Mouse (Mus musculus) heart, adult 2 months (tissue): Measurements from ENCODE around the gene Tpcn1. TPM values are rescaled to one million over a fixed set of nuclear protein-coding genes. Genes with fewer than 3 reads are reported as not detected.

Experiments
- DNase-seq, 2 experiments: peaks; one replicate each; pipeline ENCODE4 v3.0.0; 2021
- H3K27ac ChIP-seq: fragments of 200-600 bp; 2 replicates; pipeline ENCODE4 v1.8.1; 2022
- H3K27me3 ChIP-seq: fragments of 200-500 bp; 2 replicates; pipeline ENCODE4 v1.6.1; 2012; ENCODE audit warnings: mild to moderate bottlenecking, low read length, inconsistent platforms, mixed read lengths; ENCODE audit not compliant: control insufficient read depth, insufficient read depth
- H3K36me3 ChIP-seq: fragments of 200-500 bp; 2 replicates; pipeline ENCODE4 v1.6.1; 2012; ENCODE audit warnings: low read length, inconsistent platforms; ENCODE audit not compliant: control insufficient read depth, insufficient read depth
- H3K4me1 ChIP-seq: fragments of 200-500 bp; 2 replicates; pipeline ENCODE4 v1.6.1; 2011; ENCODE audit warnings: low read length; ENCODE audit not compliant: control insufficient read depth, insufficient read depth
- H3K4me3 ChIP-seq: fragments of 200-600 bp; 2 replicates; pipeline ENCODE4 v1.8.1; 2022
- H3K79me2 ChIP-seq: fragments of 200-500 bp; replicated peaks from 2 replicates; pipeline ENCODE4 v1.6.1; 2012; ENCODE audit warnings: mild to moderate bottlenecking, inconsistent platforms, low read length, moderate library complexity, mixed read lengths; ENCODE audit not compliant: control insufficient read depth, insufficient read depth
- H3K9ac ChIP-seq: fragments of 200-500 bp; 2 replicates; pipeline ENCODE4 v1.6.1; 2012; ENCODE audit warnings: low read depth, mild to moderate bottlenecking, control low read depth, inconsistent platforms, low read length, mixed read lengths
- CTCF ChIP-seq: fragments of 200-600 bp; IDR thresholded peaks from 2 replicates; pipeline ENCODE4 v1.8.1; 2022; ENCODE audit warnings: antibody characterized with exemption, mild to moderate bottlenecking, moderate library complexity
- EP300 ChIP-seq: fragments of 200-500 bp; IDR thresholded peaks from 2 replicates; pipeline ENCODE4 v1.6.1; 2011; ENCODE audit warnings: low read depth, low read length, control low read depth; ENCODE audit not compliant: insufficient read depth
- POLR2A ChIP-seq: fragments of 200-500 bp; IDR thresholded peaks from 2 replicates; pipeline ENCODE4 v1.6.1; 2011; ENCODE audit warnings: mild to moderate bottlenecking, low read depth, low read length, control low read depth; ENCODE audit not compliant: insufficient read depth
- WGBS: fragments of 180-500 bp; shearing (Covaris S2); methylation state at CpG from one replicate; pipeline ENCODE4 v1.1.7; 2018; 5-methylcytosine and 5-hydroxymethylcytosine counted together
- intact Hi-C: fragments of 180-260 bp; cut with DNase I; formaldehyde crosslinking; loops from one replicate; pipeline ENCODE4 v1.15.1; 2025
- polyA plus RNA-seq: library from polyadenylated mRNA; depleted of rRNA; stranded (reverse); fragments of >200 nt; gene quantifications from 2 replicates; pipeline ENCODE4 v1.2.3, GENCODE M21; 2012
- total RNA-seq, 2 experiments: library from RNA; stranded (reverse); gene quantifications; 2 replicates each; pipeline ENCODE4 v1.2.3; 2021

Gene Tpcn1
- total and polyA plus RNA-seq, 3 experiments = 30.7 to 53.7 (median 35.1) TPM

- H3K27me3 ChIP-seq = no peaks in the 10 kb centered on the region
- WGBS = 75% methylated on average over 25 of the region's 25 CpGs
- H3K36me3 ChIP-seq = no peaks in the 10 kb centered on the region
- intact Hi-C loops = no loop called here
- H3K9ac ChIP-seq = no peak overlapping the region
- TF ChIP-seq POLR2A = no peak
- TF ChIP-seq EP300 = no peak
- TF ChIP-seq CTCF = no peak
- no peaks in the 10 kb centered on the region for H3K79me2 ChIP-seq
- H3K4me1 ChIP-seq = peaks cover 3% of the 10 kb centered on the region
- no peak for DNase-seq
- no peak overlapping the region for H3K4me3 ChIP-seq
- H3K27ac ChIP-seq = no peak overlapping the region
Observed at GRCm38 (mm10) chr5:120606590-120607200, 18.2 kb upstream of the Tpcn1 start.

- DNase-seq = peak; percentile 85 to 86
- WGBS = 1% methylated on average over 6 of the region's 8 CpGs
- Histone ChIP-seq H3K79me2 (no peaks in the 10 kb centered on the region), H3K27me3 (no peaks in the 10 kb centered on the region), H3K4me3 (no peak overlapping the region), H3K9ac (no peak overlapping the region), H3K4me1 (peaks cover 3% of the 10 kb centered on the region; the same call in 1 of the 2 replicates), H3K36me3 (no peaks in the 10 kb centered on the region), H3K27ac (no peak overlapping the region)
- no peak for TF ChIP-seq POLR2A
- TF ChIP-seq EP300 = 0 out of 2 replicates have a peak, but pooled peaks have one; percentile 67
- TF ChIP-seq CTCF = peak; percentile 91
- intact Hi-C loops = loop anchor here (1.0 to 2.0 kb wide), 2 partner anchors 15 to 100 kb away; no protein-coding TSS in a partner anchor
Observed at GRCm38 (mm10) chr5:120605688-120606087, 17.2 kb upstream of the Tpcn1 start.

- Histone ChIP-seq H3K9ac (0 out of 2 replicates have a peak overlapping the region, but pooled peaks have one; percentile 7), H3K79me2 (no peaks in the 10 kb centered on the region)
- TF ChIP-seq CTCF (no peak), EP300 (no peak), POLR2A (no peak)
Observed at GRCm38 (mm10) chr5:120605241-120605661, 16.8 kb upstream of the Tpcn1 start.

GRCm38 (mm10) chr5:120604839-120605238, 16.4 kb upstream of the Tpcn1 start:
- Histone ChIP-seq H3K79me2 (no peaks in the 10 kb centered on the region), H3K27ac (no peak overlapping the region), H3K4me1 (peaks cover 4% of the 10 kb centered on the region; the same call in 1 of the 2 replicates), H3K36me3 (no peaks in the 10 kb centered on the region), H3K4me3 (no peak overlapping the region), H3K27me3 (no peaks in the 10 kb centered on the region), H3K9ac (no peak overlapping the region)
- TF ChIP-seq POLR2A (no peak), CTCF (peak; percentile 69), EP300 (0 out of 2 replicates have a peak, but pooled peaks have one; percentile 45)
- peak; percentile 78 to 86 for DNase-seq
- intact Hi-C loops = loop anchor here (1.0 to 5.0 kb wide), 3 partner anchors 14 to 100 kb away; no protein-coding TSS in a partner anchor
- 6% methylated on average over 6 of the region's 6 CpGs for WGBS

More at GRCm38 (mm10) chr5:120605241-120605661, 16.8 kb upstream of the Tpcn1 start:
- Histone ChIP-seq H3K27me3 (no peaks in the 10 kb centered on the region), H3K27ac (no peak overlapping the region), H3K36me3 (no peaks in the 10 kb centered on the region), H3K4me3 (no peak overlapping the region), H3K4me1 (peaks cover 4% of the 10 kb centered on the region; the same call in 1 of the 2 replicates)
- intact Hi-C loops = loop anchor here (1.0 to 2.0 kb wide), 2 partner anchors 14 to 100 kb away; no protein-coding TSS in a partner anchor
- DNase-seq = no peak
- WGBS = 2% methylated on average over 10 of the region's 10 CpGs

GRCm38 (mm10) chr5:120603515-120603914, 15.0 kb upstream of the Tpcn1 start:
- DNase-seq = no peak
- Histone ChIP-seq H3K27ac (no peak overlapping the region), H3K4me1 (peaks cover 4% of the 10 kb centered on the region; the same call in 1 of the 2 replicates), H3K9ac (no peak overlapping the region), H3K27me3 (no peaks in the 10 kb centered on the region), H3K79me2 (no peaks in the 10 kb centered on the region), H3K36me3 (no peaks in the 10 kb centered on the region), H3K4me3 (no peak overlapping the region)
- whole genome bisulfite sequencing = 78% methylated on average over 7 of the region's 7 CpGs
- TF ChIP-seq CTCF = no peak
- no peak for TF ChIP-seq EP300
- no peak for TF ChIP-seq POLR2A
- intact Hi-C loops = loop anchor here (5.0 kb wide), 1 partner anchor 46 kb away; no protein-coding TSS in a partner anchor

- Histone ChIP-seq H3K79me2 (no peaks in the 10 kb centered on the region), H3K9ac (no peak overlapping the region), H3K36me3 (no peaks in the 10 kb centered on the region), H3K27ac (no peak overlapping the region), H3K4me3 (no peak overlapping the region), H3K27me3 (no peaks in the 10 kb centered on the region), H3K4me1 (peaks cover 4% of the 10 kb centered on the region; the same call in 1 of the 2 replicates)
- no peak for DNase-seq
- TF ChIP-seq CTCF = no peak
- no peak for TF ChIP-seq EP300
- no peak for TF ChIP-seq POLR2A
- WGBS = 97% methylated on average over 12 of the region's 12 CpGs
- intact Hi-C loops = loop anchor here (5.0 kb wide), 1 partner anchor 45 kb away; no protein-coding TSS in a partner anchor
Observed at GRCm38 (mm10) chr5:120602210-120602609, 13.7 kb upstream of the Tpcn1 start.
